Mouse (Mus musculus): ENCODE measurements around the gene Scnn1b.
A peak's percentile ranks its signal among the peaks of the same experiment; 100 is the strongest.

Scnn1b gene

DNA sequence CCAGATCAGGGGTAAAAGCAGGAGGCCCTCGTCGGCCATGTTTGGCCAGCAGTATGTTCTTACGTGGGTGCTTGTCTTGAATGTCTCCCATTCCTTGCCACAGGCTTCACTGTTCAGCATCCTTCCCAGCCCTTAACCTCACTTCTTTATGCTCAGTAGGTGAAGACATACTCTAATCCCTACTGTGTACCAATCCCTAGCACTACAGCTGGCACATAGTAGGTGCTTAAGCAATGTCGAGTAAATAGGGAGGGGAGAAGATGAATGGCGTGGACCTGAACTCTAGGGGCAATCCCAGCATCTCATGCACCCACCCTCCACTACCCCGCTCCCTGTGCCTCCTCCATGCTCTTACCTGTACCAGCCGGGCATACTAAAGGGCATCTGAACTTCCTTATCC, 59.5 kb downstream of the Scnn1b start:
- DNase-seq: no peak

DNA sequence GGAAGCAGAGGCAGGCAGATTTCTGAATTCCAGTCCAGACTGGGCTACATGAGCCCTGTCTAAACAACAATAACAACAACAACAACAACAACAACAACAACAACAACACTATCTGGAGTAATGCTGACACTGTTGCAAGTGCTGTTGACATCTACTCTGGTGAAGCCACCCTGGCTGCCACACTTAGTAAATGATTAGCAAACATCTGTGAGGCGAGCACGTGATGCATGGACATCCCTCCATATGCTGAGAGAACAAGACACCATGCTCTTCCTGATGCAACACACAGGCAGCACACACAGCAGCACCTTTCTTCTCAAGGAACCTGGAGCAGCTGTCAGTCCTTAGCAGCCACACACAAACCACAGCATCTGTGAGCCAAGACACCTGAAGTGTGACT, 63.0 kb downstream of the Scnn1b start:
- no peak for DNase-seq

DNA sequence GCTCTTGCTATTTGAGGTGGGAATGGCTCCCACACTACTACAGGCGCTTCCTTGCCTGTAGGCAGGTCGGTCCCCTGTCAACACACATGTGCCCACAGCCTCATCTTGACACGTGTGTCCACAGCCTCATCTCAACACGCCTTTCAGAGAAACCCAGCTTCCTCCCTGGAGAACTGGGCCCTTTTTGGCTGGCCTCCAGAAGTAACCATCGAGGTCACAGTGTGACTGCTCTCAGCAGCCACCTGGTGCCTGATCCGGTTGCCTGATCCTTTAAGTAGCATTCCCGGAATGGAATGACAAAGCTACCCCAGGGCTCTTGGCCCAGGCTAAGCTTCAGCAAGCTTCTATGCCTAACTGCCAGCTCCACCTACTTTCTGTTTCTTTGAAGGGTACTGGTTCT, 66.4 kb downstream of the Scnn1b start:
- no peak for DNase-seq

DNA sequence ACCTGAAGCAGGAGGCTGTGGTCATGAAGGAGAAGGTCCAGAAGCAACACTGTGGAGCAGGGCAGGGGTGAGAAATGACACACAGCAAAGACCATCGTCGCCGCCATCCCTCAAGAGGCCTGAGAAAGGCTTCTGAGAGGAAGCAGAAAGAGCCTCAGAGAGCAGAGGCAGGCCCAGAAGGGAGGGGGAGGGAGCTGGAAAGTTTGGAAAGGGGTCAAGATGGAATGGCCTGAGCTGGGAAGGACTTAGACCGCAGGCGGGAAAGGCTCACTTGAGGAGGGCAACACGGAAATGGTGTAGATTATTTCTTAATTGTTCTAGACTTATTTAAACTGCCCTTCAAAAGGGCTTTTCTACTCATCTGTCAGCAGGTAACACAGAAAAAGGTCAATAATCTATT, 68.8 kb downstream of the Scnn1b start:
- peak; percentile 36 for DNase-seq

DNA sequence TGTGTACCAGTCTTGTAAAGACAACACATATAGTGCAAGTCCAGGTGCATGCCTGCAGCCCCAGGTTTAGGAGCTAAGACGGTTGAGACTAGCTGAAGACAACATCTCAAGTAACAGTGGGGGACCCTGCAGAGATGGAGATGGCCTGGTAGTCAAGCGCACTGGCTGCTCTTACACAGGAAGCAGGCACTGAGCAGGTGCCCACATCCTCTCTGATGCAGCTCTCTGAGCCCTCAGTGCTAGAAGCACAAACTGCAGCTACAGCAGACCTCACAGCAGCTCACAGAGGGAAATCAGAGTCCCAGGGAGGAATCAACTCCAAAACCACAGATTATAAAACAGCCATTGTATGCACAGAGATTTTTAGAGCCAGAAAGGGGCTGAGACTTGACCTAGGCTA, 69.5 kb downstream of the Scnn1b start:
- no peak for DNase-seq

DNA sequence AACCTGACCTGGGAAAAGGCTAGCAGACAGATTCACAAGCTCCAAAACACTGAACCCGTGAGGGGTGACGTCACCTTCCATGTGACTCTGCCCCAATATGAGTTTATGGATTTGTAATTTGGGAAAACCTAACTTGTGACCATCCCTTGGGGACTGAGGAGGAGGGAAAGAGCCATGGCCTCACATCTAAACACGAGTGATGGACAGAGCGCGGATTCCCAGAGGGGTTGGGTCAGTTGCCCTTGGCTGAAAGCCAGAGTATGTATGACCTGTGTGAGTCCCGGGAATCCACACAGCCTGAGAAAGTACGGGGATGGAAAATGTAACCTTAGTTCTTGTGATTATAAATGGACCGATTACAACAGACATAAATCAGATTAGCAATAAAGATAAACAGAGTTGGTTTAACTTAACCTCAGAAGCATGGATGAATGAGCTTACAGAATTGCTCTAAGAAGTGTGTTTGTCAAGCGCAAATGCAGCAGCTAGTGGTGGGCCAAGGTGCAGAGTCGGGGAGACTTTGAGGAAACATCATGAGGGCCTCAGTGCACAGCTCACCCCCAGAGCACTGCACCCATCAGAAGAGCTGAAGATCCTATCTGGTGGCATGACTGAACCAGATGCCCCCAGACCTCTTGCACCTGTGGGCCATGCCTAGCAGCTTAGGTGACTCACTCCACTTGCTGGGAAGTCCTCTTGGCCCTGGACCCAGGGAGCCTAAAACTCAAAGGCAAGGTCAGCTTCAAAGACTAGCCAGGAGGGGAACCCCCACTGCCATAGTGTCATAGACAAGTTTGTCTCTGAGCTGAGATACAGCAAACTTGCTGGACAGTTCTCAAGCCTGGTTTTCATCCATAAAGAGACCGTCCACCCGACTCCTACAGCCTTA, 71.3 kb downstream of the Scnn1b start:
- no peak for DNase-seq

DNA sequence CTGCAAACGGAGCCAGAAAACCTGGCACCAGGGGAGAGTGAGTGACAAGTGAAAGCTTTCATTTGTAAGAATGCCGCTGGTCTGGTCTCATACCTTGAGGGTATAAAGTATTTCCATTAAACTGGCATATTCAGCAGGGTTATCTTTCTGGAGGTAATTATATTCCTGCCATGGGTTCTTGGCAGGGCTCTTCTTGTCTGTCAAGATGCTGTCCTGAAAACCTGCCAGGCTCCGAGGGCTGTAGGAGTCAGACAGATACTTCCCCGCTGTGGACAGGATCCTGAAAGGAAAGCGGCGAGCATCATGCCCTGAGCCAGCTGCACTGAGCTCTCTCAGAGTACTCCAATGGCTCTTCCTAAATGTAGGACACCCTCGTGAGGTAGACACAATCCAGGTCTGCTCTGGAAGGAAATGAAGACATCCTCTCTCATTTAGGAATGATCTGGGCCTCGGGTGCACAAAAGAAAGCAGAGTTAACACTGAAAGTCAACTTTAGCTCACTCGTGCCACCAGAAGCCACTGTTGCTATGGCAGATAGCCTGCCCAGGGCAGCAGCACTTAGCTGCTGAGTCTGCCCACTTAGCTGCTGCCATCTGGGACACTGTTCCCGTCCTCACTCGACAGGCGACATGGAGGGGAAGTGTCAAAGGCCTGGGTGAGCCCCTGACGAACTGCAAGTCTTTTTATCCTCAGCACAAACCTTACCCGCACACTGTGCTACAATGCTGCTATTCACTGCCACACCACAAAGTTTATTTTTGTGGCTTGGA, 72.2 kb downstream of the Scnn1b start:
- DNase-seq: no peak

DNA sequence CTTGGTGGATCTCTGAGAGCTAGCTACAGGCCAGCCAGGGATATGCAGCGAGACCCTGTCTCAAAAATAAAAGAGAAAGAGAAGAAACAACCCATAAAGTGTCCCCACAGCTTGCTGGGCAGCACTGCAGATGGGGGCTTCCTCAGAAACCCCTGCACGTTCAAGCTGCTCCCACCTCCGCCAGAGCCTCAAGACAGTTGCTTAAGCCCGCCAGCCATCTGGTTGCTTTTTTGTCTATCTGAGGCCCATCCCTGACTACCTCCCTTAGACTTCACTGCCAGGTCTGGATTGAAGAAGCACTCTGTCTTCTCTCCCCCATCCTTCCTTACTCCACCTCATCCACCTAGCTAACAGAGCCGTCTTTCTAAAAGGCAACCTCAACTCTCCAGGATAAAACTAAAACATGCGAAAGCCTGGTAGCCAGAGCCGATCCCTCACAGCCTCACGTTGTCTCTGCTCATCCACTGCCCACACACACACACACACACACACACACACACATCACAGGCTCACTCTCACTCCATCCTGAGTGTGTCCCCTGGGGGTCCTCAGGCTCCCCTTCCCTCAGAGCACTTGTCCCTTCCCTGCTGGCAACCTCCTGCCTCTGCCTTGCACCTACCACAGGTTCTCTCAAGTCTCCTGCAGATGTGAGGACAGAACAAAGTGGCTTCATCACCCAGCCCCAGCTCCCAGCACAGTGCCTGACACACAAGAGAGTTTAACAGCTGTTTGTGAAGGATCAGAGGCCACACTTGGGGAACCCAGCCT, 73.5 kb downstream of the Scnn1b start:
- DNase-seq: no peak

DNA sequence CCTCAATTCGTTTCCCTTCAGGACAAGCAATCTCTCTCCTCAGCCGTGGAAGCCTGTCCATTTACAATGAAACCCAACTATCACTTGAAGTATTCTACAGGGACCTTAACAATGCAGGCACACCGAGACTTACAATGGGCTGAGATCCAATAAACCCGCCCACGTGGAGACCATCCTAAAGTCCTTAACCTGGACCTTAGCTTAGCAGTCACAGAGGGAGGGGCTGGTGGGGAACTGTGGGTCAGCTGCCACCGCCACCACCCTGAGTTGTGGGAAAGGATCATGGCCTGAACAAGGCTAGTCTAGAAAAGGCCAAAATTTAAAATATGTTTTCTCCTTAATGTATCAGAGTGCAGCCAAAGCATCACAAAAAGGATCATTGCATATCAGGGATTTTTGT, 74.4 kb downstream of the Scnn1b start:
- no peak for DNase-seq

DNA sequence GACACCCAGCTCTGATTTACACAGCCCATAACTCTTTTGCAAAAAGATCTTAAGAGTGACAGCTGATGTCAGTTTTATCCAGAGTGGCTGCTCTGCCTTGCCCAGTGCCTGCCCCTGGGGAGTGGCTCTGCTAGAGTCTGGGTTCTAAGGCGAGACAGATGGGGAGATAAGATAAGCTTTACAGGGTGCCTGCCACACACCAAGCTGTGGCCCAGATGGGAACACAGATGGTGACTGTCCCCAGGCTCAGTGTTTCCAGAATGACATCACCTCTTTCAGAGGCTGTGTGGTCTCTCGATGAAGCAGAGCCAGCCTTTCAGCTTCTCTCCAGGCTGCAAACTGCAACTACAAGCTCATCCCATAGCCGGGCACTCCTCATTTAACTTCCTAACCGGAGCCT, 74.9 kb downstream of the Scnn1b start:
- no peak for DNase-seq

DNA sequence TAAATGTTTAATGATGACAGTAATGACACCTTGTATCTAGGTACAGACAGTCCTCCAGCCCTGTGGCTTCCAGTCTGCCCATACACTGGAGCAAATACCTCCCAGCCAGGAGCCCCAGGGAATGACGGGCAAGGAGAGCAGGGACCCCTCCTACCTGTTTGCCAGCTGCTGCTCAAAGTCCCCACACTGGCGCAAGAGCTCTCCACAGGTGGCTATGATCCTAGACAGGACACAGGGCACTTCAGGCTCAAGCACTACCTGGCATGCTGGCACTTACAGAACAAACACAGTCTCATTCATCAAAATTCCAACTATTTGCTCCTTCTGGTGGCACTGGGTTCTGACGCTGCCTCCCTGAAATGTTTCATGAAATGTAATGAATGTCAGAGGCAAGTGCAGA, 76.2 kb downstream of the Scnn1b start:
- DNase-seq: peak; percentile 68

DNA sequence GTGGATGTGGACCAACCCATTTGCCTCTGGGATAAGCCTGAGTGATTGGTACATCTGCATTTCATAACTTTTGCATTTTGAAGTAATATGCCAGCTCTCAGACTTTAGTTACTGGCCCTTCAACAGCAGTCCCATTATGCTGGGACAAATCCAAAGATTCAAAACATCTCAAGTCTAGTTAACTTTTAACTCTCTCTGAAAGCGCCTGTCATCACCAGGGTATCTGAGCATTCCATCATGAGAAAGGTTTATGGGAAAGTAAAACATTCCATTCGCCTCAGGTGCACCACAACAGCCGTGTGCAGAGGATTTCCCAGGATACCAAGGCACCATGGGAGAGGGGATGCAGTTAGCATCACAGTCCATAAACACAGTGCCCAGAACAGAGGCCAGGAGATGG, 76.8 kb downstream of the Scnn1b start:
- DNase-seq: no peak

DNA sequence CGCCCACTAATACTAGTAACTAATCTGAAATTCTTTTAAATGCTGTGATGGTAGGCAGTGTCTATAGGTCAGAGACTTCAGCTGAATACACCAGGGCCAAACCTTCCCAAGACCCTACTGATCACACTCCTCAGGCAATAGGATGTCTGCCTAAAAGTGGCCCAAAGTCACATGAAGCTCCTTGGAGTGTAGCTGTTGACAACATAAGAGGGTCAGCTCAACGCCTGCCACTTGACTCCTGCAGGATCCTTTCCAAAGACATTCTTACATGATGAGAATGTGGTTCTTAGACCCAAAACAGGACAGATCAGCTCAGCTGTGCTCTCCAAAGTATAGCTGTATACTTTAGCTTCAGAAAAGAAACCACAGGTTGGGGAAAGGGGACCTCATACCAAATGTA, 77.5 kb downstream of the Scnn1b start:
- DNase-seq: no peak

DNA sequence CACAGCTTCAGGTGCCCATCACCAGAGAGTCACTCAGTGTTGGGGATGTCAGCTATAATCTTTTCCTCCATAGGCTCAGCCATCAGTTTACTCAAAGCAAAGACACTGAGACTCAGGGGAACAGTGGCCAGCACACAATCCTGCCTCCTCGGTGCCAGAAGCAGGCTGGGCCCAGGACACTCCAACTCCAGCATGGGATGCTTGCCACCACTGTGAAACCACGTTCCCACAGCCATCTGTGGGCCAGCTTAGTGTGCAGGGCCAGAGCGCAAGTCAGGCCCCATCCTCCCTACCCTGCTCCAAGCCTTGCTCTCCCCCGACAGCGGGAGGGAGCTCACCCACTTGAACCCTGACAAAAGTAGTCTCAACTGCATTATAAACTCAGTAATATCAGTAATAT, 81.4 kb downstream of the Scnn1b start:
- no peak for DNase-seq

DNA sequence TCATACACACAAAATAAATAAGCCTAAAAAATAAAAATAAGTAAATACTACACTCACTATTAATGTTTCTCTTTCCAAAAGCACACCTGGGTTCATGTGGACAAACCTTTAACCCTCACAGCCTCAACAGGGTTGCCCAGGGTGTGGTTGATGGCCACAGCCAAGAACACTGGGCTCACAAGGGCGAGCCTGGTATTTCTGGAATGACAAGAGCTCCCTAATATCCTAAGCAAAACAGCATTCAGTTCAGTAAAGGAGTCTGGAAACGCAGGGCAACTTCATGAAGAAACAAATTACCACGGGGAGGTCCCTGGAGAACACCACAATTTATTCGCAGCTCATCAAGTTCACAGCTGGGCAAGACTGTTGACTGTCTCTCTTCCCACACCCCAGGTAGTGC, 82.7 kb downstream of the Scnn1b start:
- DNase-seq: peak; percentile 48

DNA sequence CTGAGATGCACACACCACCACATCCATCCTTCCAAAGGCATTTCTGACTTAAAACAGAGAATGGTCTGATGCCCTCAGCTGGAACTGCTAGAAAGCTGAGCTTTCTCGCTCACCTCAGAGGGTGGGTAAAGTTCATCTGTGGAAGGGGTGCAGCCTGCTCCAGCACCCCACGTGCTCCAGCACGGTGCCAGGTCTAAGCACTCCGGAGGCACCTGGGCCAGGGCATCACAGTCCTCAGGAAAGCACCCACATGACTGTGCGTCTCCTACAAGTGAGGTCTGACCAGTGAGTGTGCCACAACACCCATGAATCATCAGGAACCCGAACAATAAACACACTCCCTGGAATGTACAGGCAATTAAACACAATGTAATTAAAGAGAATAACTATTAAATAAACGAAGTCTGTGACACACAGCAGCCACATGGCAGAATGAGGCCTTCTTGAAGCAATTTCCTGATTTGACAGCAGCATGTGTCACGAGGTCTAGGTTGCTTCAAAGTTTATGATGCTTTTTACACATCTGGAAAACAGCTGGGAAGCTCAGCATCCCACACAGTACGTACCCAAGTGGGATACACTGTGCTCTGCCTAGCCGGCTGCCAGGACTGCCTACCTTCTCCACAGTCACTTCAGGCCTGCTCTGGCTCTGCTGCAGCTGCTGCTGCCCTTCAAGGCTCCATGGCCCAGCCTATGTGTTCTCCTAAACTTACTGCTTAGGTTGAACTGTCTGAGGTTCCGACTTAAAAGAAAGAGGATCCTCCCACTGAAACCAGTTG, 90.2 kb downstream of the Scnn1b start:
- no peak for DNase-seq

DNA sequence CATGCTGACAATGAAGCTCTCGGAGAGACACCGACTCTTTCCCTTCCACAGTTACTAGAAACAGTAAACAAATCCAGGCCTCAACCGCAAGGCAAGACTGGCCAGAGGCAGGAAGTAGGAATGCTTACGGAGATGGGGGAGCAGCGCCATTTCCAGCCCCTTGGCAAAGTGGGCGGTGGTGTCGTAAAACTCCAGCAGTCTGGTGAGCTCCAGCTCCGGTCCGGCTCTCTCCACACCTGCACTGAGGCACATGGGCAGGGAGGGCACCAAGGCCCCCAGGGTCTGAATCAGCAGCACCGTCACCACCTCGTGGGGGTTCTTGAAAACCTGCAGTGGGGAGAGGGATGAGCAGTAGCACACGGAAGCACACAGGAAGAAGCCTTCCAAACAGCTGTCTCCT, 91.0 kb downstream of the Scnn1b start:
- DNase-seq: peak; percentile 40

DNA sequence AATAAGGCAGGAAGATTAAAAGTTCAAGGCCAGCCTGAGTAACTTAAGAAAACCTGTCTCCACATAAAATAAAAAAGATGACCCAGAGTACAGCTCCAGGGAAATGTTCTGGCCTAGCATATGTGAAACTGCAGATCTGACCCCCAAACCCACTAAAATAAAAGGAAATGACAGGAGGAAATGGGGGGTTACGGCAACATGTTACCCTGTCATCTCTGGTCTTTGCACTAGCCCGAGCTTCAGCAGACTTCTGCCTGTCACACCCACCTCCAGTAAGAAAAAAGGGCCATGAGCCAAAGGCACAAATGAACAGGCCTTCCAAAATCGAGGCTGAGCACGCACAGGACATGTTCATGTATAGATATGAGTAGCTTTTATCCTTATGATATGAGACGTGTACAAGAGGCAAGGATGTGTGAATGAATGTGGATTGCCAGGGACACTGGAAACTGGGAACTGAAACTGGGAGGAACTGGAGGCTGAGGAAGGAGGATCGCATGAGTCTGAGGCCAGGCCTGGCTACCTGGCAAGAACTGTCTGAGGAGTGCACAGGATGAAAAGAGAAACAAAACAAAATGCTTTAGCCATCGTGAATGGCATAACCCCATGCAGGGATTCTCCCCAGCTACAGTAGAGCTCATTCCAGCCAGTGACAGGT, 97.2 kb downstream of the Scnn1b start:
- DNase-seq: no peak

DNA sequence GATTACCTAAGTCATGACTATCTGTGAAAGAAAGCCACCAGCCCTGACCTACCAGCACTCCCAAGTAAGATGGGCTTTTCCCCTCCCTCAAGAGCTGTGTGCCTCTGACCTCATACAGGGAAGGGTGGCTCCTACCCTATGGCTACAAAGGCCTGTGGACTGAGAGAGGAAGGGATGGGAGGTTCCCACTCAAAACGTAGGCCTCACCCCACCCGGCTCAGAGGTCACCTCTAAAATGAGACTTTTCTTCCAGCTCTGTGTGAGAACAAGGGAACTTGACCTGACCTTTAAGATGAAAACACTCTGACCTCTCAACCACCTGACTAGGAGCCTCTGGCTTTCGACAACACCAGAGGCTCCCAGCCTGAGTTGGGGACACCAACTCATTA, 97.7 kb downstream of the Scnn1b start:
- DNase-seq: no peak

DNA sequence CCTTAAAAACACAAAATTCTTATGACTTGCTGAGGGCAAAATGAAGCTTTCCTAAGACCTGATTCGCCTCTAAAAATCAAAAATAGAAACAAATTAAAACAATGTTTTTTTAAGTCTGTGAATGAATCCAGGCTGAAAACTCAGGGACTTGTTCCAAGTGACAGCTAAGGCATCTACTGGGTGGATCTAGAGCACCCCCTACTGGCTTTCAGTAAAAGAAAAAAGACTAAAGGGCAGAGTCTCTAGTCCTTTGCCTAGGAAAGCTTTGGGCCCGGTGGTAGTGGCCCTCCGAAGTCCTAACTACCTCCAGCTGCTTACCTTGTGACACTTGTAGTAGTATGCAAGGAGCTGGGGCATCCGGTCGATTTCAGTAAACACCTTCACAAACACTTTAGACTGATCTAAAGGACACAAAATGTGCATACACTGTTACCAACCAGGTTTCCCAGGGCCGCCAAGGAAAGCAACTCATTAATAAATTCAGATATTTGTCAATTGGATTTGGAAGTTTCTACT, 99.1 kb downstream of the Scnn1b start:
- peak; percentile 76 for DNase-seq

DNA sequence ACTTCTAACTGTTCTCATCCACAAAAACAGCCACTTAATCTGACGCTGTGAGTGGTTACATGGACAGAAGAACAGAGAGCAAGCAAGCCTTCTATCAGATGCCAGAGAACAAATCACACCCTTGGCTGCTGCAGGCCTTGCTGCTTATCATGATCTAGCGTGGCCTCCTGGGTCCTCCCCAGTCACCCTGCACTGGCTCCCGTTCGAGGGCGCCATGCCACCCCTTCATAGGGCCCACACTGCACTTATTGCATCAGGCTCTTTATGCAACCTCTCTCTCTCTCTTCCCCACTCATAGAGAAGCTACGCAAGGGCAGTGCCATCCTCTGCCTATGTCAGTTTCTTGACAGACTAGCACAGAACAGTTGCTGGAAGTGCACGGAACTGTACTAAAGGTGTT, 101.3 kb downstream of the Scnn1b start:
- no peak for DNase-seq

All from lung, postnatal 10 days (tissue).